Mouse (Mus musculus): ENCODE measurements around the gene Stard13.

DNA sequence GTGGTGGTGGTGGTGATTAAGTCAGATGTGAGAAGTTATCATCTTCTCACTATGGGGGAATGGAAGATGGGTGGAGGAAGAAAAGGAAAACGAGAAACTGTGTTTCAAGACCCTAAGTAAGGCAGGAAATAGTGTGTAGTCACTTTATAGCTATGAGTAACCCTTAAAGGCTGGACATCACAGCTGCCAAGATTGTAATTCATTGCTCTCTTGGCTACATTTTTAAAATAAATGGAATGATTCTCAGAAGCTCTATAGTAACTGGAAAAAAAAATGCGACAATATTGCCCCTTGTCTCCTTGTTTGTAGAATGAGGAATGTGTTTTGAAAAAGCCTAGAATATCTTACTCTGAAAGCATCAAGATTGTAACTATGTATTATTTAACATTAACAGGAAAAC, 41.4 kb downstream of the Stard13 start:
- no peak for TF ChIP-seq POLR2A (IDR thresholded peaks at IDR 0.05; ENCODE audit: borderline replicate concordance, extremely low read depth, low read depth, low read length)
- TF ChIP-seq CTCF (IDR thresholded peaks at IDR 0.05; ENCODE audit: insufficient read depth, low read length): no peak
